Mouse (Mus musculus) heart, postnatal 36 days (tissue): ENCODE results near the gene Efhc1. TPM values are rescaled to one million over a fixed set of nuclear protein-coding genes. Genes with fewer than 3 reads are reported as not detected.

Experiments
- total RNA-seq, 2 experiments: library from RNA; stranded (reverse); gene quantifications; 2 replicates each; pipeline ENCODE4 v1.2.3; 2021

Efhc1 gene
- total RNA-seq, 2 experiments from 2014 or later = 0.92 to 1.6 TPM

Other genes starting within 250 kb of the Efhc1 start
- gene Il17a, start 220.7 kb upstream of the Efhc1 start, total RNA-seq = not detected
- gene Il17f, start 161.0 kb upstream of the Efhc1 start, total RNA-seq = not detected
- 1 to 10 TPM; 3.5 to 6.1 TPM for gene Mcm3, start 131.3 kb upstream of the Efhc1 start, total RNA-seq
- gene Paqr8, start 61.0 kb upstream of the Efhc1 start, total RNA-seq = 1 to 10 TPM; 1.5 to 1.8 TPM
- gene Tram2, start 127.6 kb downstream of the Efhc1 start, total RNA-seq = 1 to 10 TPM; 5.7 to 7.3 TPM